Mouse (Mus musculus) neural tube, embryonic 10.5 days (tissue): ENCODE results near the gene Ces1e.
"Not testable (repeated sequence)": the region's sequence is repeated elsewhere in the genome, so short reads cannot be mapped to it uniquely, and the experiment has no call there.

ENCODE experiments used
- DNase-seq: peaks from one replicate; pipeline ENCODE4 v3.0.0-alpha.2; 2017; ENCODE audit warnings: low spot score; ENCODE audit errors: extremely low spot score

The Ces1e gene

DNA sequence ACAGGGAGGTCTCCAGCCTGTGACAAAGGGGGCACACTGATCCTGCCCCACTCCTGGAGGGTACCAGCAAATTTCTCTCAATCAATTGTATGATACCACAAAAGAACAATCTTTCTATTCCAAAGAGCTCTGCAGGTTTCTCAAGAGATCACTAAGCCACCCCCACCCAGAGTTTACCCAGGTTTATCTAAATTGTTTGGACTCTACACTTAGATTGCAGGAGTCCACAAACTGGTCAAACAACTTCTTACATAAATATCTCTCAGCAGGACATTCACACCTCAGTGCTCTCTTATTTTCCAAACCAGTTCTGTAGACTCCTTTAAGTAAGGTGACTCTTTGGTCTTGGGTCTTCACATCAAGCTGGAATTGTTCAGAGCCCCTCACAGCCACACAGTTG, at the start of gene Ces1e:
Gene Ces1e (minus strand): TSS at position 174 of the 400 bp plus-strand sequence.
- no peak for DNase-seq

DNA sequence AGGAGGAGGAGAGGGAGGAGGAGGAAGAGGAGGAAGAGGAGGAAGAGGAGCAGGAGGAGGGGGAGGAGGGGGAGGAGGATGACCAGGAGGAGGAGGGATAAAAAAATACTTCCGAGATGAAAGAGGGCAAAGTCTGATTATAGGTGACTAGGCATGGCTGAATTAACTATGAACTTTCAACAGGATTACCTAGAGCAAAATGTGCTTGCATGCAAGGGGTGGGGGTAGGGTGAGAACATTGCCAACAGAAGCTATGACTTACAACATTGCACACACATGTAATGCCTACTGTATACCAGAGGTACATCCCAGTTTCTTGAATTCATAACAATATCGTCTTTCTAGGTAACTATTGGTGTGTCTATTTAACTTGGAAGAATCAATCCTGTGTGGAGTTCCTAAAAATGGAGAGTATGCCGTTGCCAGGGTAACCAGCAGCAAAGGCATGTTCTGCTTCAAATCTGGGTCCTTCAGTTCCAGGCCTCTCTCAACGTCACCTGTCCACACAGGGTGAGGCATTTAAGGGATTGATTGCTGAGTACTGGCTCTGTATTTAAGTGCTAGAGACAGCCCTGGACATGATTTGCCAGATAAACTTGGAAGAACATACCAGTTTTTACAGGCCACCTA, 48.9 kb upstream of the Ces1e start:
- DNase-seq, result no peak

DNA sequence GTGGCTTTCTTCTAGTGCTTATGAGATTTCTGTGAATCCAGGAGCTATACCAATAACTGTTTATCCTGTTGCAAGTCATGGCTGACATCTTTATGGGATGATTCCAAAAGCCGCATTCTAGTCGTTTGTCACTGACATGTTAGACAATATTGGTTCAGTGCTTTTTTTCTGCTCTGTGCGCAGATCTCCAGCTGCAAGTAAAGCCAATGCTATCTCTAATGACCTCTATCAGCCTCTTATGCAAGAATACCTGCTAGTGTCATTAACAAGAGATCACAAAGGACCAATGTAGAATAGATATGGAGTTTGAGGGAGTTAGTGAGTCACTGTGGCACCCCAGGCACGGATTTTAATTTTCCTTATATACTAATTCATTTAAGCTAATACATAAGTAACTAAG, 45.2 kb upstream of the Ces1e start:
- DNase-seq, result no peak

DNA sequence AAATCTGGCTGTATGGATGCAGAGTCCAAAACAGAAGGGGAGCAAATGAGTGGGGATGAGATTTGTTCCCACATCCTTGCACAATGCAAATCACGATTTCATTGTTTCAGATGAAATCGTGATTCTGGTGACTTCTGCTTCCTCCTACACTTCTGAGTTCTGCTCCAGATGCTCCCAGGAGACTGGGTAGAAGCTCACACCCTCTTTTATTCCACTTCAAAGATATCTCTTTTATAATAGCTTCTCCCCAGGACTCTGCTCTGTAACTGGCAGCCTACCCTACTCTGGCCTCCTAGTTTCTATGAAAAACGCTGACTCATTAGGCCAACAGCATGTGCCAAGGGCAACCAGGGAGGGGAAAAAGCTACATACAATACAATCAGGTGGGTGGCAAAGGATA, 43.9 kb upstream of the Ces1e start:
- DNase-seq, result no peak

DNA sequence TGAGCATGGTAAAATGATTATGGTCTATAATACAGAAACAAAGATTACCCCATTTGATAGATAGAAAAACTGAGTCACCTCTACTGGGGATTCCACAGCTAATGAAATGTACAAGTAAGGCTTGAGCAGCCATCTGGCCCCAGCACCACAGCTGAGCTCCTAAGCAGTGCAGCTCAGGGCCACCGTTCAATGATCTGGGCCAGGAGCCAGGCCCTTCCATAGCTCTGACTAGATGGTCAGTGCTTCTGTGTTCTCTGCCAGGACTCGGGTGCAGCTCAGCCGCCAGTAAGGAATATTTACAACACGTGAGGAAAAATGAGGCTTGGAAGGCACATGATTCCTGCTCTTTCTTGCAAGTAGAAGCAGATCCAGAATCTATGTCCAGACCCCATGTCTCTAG, 43.3 kb upstream of the Ces1e start:
- no peak for DNase-seq

DNA sequence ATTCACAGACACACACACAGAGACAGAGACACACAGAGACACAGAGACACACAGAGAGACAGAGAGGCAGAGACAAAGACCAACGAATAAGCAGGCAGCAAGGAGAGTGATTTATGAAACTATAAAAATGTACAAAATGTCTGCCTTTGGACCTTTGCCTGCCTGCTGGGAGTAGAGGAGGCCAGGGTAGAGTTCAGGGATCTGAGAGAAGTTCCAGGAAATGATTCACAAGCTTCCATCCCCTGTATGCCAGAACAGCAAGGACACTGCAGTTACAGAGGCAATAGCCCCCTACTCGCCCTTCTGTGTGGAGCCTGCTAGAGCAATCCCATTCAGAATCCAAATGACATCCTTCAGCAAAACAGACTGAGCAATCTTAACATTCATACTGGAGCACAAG, 32.0 kb upstream of the Ces1e start:
- no peak for DNase-seq

DNA sequence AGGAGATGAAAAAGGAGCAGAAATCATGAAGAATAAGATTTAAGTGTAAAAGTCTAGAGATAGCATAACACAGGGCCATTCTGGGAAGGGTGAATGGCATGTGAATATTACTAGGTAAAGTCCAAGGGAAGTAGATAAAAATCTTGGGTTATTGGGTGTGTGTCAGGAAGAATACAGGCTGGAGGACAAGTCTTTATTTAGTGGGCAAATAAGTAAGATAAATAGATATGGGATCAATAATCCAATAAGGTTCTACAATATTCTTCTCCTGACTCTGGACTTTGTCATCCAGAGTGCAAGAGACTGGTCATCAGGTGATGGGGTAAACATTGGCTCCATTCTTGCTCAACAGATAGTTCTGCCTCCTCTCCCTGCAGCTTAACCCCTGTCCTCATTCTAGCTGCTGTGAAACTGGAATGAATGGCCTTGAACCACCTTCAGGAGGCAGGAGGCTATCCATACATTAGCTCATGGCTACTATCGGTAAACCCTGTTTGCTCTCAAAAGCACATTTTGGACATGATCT, 23.0 kb upstream of the Ces1e start:
- DNase-seq, result no peak

DNA sequence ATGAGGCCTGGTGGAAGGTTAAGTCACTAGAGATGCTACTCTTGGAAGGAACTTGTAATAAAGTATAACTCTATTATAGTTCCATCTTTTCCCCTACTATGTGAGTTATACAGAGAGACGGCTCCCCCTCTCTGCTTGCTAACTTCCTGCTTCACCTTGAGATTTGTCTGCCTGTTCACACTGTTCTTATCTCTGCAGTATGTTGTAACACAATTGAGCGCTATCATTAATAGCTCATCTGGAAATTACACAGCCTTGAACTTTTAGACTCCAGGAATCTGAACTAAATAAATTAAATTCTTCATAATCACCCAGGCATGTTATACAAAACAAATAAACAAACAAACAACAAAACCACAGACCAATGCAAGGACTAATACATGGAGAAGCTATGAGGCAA, 16.6 kb upstream of the Ces1e start:
- no peak for DNase-seq

DNA sequence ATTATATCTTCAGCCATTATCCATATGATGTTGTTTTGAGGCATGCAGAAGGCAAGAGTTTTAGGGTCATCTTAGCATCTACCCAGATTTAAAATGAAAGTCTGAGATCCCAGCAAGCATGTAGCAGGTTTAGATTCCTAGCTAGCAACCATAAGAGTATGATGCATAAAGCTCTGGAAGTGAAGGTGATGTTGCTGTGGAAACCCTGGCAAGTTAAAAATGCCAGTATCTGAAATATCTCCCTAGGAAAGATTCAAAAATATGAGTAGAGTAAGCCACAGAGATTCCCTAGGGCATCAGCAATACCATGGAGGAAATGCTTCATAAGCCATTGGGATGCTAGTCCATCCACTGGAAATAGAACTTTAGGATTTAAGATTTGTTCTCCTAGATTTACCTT, 10.5 kb upstream of the Ces1e start:
- DNase-seq, result no peak

DNA sequence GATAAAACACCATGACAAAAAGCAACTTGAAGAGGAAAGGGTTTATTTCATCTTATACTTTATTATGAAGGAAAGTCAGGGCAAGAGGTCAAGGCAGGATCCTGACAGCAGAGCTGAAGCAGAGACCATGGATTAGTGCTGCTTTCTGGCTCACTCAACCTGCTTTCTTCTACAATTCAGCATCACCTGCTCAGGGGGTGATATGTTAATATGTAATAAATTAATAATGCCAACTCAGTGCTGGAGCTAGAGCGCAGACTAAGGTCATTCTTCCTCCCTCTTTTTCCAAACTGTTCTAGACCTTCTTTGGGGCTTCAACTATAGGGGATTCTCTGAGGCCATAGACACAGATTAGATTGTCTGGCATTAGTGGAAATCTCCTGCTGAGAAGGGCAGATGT, 6.3 kb upstream of the Ces1e start:
- no peak for DNase-seq

DNA sequence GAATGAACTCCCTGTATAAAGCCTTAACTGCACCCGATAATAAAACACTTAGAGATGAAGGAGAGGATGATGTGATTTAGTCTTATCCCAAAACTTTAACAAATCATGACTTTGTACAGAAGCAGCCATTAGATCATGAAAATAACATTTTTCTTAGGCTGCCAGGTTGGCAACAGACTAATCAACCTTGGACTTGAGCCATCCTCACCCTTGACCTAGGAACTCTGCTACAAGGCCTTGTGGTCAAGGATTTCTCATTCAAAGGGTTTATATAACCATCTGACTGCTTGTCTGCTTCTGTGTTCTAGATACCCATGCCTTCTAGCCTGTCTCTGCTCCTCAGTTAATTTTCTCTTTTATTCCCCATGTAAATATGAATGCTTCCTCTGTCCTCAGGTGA, 5.3 kb upstream of the Ces1e start:
- DNase-seq, result no peak

DNA sequence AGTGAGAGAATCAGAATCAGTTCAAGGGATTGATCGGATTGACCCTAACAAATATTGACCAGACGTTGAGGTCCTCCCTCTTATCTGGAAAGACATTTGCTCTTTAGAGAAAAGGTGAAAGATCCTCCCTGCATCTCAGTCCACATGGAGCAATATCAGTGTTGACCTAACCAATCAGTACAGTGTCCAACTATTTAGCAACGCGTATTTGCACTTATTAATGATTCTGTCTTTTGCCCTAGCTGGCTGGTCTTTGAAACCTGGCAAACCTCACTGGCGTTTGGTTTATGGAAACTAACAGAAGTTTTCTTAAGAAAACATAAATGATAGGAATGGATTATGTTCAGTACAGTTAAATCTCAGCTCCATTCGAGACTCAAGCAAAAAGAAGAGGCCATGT, 4.6 kb upstream of the Ces1e start:
- DNase-seq, result no peak

DNA sequence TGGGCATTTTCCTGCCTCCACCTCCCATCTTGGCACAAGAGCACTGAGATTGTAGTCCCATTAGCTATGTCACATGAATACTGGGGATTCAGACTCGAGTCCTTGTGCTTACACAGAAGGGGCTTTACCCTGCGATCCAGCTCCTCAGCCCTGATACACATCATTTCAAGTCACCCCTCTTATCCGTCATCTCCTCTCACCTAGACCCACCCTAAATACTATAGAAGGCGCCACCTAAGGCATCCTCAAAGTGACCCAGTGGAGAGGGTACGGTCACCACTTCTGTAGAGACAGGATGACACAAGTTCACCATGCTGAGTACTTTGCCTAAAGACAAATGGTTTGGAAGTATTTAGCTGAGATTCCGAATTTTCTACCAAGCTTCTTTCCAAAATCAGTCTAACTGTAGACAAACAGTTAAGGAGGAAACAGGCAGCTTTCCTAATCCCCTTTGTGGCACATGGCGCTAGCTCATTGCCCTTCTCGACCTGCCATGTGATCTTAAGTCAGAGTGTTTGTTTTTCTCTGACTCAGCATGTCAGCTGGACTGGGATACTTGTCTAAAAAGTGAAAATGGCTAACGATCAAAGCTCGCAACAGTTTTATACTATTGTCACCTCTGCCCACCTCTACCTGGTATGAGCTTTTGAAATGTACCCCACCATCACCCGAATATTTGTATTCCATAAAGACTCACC, 597 bp downstream of the Ces1e start:
- DNase-seq, result no peak

DNA sequence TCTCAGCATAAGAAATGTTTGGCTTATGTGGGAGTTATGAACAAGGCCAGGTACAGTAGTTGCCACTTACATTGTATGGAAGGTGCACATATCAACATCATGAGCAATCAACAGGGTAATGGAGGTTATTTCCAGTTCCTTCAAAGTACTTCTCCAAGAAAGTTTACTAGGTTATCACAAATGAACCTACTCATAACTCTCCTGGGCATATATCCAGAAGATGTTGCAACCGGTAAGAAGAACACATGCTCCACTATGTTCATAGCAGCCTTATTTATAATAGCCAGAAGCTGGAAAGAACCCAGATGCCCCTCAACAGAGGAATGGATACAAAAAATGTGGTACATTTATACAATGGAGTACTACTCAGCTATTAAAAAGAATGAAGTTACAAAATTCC, 2.9 kb downstream of the Ces1e start:
- DNase-seq, result not testable (repeated sequence)

DNA sequence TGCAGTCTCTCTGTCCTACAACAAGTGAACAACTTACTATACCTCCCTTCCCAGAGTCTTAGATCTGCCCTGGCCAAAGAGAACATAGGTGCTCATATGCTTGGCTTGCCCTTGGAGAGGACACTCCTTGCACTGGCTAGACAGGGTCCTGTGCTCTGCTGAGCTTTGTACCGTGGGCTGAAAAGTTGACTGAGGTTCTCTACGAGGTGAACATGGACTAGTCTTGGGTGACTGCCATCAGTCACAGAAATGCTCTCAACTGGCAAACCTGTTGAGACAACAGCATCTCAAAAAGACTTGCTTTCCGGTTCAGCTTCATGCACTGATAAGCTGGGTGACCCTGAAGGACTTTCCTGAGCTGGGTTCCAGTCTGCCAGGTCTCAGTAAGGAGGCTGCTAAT, 7.5 kb downstream of the Ces1e start:
- no peak for DNase-seq

DNA sequence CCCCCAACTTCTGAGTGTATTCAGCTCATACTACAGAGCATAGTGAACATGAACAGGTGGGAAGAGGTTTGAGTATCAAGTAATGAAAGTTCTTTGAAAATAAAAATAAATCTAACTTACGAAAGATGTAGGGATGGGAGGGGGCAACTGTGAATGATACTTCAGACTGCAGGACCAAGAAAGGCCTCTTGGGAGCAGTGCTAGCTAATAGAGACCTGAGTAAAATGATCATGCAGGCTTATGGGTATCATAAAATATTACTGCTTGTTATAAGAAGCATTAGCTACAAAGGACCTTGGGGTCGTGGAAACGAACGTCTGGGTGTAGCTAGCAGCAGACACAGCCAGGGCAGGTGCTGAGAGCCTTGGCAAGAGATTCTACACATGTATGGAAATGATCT, 11.6 kb downstream of the Ces1e start:
- no peak for DNase-seq

DNA sequence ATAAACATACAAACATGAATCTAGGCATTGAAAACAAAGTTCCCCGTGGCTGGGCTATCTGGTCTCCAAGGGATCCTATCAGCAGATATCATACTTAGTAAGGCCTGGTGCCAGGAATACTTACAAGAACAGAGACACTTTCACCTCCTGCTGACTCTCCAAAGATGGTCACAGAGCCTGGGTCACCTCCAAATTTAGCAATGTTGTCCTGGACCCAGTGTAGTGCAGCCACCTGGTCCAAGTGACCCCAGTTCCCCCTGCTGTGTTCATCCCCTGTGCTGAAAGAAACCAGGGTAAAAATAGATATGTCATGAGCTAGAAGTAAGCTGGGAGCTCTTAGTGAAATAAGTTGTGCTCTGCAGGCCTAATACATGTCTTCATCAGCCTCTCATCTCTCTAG, 12.0 kb downstream of the Ces1e start:
- DNase-seq, result no peak

DNA sequence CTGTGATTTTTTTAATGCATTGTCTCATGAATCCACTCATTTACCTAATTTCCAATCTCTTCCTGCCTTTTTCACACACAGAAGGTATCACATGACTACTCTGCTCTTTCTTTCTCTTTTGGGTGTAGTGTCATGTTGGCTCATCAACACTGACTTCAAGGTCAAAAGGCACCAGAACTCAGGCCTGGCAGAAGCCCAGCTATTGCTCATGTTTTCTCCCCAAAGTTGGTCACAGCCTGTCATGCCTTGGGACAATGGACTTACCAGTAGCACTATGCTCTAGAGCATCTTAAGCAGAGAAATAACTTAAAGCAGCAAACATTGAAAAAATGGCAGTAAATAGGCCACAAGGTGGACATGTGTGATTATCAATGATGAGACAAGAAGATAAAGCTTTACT, 18.3 kb downstream of the Ces1e start:
- DNase-seq, result no peak

DNA sequence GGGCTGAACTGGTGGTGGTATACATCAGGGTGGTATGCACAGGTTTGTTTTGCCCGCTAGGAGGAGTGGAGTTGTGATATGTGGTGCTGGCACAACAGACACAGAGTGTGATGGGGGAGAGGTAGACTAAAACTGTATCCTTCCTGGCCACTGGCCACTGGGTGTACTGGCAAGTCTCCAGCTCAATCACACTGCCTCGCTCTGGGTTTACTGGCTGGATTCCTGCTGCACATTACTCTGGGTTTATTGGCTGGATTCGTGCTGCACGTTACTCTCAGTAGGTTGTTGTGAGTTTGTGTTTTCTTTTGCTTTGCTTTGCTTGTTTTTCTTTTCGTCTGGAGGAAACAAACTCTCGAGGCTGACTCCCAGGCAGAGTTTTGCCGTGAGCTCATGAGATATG, 30.3 kb downstream of the Ces1e start:
- not testable (repeated sequence) for DNase-seq

DNA sequence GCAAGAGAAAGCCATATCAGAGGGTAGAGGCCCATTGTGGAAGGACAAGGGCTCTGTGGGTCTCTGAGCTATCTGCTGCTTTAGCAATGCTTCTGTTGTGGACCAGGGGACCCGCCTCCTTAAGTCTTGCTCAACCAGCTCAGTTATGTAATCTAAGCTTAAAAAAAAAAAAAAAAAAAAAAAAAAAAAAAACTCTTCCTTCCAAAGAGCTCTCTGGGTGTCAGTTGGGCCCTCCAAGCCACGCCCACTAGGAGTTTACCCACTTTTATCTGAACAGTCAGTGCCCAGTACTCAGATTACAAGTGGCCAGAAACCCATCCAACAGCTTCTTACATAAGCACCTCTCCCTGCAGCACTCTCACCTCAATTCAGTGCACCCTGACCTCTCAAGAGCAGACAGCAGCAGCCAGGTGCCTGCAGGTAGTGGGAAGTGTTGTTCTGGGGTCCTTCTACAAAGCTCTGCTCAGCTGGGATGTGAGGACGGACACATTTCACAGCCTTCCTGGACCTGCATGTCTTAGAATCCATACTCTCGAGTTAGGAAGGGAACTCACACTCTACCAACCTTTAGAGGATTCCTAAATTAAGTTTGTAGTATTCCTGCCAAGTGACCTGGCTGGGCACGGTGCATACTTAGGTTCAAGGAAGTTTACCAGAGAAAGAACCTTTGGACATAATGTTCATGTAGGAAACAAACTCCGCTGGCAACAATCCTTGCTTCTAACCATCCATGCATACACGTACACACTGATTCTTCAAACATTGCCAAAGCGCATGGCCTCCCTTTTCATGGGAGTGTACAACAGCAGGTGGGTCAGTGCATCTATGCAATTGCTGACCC, 31.5 kb downstream of the Ces1e start, which contains the start of gene Ces1d:
Gene Ces1d (minus strand): TSS at position 154 of the 841 bp plus-strand sequence.
- DNase-seq, result no peak

DNA sequence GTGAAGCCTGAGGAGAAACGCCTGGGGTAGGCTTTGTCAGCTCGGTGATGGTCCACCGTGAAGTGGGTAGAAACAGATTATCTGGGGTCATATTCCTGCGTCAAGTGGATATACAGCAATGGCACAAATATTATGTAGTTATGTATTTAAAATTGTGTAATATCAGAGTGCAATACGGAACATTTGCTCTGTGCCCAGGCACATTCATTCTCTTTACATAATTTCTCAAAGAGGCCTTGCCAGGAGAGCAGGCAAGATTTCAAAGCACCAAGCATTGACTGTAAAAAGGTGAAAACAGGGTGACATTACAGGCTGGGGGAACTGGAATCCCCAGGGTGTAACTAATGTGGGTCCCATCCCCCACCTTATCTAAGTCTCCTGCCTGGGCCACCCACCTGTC, 33.0 kb downstream of the Ces1e start:
- no peak for DNase-seq

DNA sequence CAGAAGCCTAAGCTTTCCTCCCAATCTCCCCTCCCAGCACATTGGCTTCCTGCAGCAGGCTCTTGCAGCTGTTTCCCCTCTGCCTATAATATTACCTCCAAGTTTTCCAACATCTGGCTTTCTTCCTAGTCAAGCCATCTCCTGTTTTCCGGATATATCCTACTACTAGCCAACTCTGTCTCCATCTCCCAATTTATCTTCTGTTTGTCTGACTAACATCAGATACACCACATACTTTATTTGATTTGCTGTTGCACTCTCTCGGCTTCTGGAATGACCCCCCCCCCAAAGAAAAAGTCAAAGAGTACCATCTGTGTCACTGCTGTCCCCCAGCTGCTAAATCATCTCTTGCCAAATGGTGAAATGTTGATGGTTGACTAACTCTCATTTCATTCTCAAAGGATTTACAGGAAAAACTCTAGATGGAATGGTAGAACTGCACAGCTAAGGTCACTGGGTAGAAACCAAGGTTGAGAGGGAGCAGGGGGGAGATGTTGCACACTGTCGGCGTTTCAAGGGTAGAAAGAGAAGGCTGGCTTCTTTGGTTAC, 48.8 kb downstream of the Ces1e start:
- no peak for DNase-seq
